Mouse (Mus musculus) spleen, postnatal 4 days (tissue): Measurements from ENCODE around the gene Trim44.

Experiments
- DNase-seq, 2 experiments: peaks; one replicate each; pipeline ENCODE4 v3.0.0; 2022; ENCODE audit warnings: low spot score in 2 of 2

The Trim44 gene

DNA sequence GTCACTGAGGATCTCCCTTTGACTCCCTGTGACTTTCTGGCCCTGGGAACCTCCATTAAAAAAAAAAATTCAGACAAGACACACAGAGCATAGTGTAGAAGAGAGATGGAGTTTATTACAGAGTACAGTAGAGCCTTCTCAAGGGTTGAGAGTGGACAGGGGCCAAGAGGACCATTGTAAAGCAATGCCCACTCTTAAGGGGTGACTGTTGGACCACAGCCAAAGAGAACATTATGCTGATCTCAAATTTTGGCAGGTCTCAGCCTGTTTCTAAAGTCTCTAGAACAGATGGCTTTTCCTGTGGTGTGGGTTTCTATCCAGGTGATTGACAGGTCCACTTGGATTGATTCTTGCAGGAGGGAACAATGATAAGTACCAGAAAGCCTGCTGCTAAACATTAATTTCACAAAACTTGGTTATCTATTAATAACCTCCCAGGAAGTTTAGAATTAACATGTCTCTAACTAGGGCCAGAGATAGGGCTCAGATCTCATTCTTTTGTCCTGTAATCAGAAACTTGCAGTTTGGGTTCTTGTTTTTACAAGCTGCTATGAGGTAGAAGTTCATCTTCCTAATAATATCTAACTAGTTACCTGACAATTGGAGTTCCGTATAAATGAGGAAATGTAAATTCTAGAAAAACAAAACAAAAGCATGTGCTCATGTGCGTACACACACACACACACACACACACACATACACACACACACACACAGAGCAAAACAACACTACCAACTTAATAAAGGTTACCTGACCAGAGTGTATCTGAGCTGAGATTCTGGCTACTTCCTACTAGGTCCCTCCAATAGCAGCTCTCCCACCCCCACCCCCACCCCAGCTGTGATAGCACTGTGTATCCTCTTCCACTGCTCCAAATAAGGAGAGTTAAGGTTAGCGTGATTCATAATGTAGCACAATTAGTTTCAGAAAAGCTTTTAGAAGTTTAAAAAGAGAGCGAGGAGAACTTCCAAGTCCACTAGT lies 1.0 kb downstream of the Trim44 start:
- DNase-seq = no peak

DNA sequence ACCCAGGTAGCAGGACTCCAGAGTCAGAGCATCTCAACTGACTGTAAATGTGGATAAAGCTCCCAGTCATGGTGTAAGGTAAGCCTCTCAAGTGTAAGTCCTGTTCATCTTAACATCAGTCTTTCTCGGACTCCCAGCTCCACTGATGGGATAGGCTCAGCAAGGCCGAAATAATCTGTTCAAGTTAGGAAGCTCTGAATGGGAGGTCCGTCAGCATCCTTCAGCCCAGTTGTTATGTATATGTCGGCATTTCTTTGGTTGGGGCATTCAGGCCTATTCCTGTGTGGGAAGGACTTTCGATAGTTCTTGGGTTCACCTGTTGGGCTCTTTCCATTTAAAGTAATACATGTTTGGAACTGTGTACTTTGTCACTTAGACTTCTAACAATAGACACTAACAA lies 3.6 kb downstream of the Trim44 start:
- DNase-seq = no peak

DNA sequence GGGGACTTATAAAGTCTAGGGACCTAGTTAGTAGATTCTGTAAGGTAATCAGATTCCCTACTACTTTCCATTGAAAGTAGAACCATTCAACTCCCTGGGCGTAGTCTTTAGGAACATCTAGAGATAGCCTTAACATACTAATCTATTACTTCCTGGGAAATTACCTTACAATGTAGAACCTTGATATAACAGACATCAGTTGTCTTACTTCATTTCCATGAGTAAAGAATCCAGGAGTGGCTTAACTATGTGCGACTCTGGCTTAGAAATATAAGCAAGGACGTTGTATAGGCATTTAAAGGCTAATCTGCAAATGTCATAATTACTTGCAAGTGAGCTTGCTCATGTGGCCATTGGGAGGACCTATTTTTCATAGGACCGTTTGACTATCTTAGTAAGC lies 4.3 kb downstream of the Trim44 start:
- no peak for DNase-seq

DNA sequence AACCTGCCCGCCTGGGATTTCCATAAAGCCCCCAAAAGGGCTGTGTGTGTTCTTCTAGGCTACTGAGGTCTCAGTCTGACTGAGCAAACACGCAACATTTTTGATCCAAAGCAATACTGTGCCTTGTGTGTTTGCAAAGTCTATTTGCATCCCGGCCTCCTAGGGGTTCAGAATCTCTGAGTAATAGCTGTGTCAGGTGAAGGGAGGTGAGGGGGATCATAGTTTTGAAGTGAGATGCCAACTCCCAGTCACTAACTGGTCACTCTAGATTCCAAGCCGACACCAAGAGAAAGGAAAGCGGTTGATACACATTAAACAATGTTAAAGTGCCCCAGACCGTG lies 6.3 kb downstream of the Trim44 start:
- no peak for DNase-seq

DNA sequence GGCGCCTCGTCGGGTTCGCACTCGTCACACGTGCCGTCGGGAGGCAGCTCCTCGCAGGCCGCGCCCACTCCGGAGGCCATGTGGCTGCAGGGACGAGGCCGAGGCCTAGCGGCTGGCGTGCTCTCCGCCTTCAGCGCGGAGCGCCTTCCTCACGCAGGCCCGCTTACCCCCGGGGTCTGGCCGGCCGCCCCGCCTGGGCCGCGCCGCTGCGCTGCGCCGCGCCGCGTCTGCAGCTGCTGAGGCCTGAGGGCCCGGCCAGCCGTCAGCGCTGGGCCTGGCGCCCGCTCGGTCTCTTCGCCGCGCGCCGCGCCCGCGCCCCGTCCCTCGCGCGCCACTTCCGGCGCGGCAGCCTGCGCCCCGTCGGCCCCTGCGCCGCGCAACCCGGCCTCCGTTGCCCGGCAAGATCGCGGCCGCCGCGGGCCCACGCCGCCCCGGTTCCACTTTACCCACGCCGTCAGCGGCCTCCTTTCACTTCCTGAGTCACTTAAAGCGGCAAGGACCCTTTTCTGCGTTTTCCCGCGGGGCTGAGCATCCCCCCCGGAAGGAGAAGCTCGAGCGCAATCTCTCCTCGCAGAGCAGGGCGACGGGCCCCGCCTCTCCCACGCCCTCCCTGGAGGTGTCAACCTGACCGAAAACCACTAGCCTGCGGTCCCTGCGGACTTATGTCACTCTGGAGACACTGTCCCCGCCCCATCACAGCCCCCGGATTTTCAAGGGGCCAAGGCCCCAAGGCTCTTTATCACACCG lies 6.8 kb downstream of the Trim44 start:
- DNase-seq = peak; percentile 83 to 88

DNA sequence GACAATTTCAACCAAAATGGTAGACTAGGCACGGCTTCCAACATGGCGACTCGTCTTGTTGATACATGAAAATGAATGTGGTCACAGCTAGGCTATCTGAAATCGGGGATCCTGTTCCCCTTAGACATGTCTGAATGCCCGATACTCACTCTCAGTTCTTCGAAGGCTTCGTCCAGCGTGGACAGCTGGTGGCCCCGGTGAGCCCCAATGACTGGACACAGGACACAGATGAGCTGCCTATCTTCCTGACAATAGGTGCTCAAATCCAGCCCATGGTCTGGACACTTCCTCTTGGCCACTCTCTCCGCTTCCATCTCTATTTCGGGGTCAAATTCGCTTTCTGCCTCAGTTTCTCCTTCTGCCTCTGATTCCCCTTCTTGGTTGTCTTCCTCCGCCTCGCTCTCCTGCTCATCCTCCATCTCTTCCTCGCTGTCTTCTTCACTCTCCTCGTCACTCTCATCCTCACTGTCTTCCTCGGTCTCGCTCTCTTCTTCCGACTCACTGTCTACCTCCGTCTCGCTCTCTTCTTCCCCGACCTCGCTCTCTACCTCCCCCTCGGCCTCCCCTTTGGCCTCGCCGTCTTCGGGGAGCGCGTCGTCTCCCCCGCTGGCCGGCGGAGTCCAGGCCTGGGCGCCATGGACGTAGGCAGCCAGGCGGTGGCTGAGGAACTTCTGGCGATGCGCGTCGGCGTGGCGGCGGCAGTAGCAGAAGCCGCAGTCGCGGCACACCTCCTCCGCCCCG lies 7.6 kb downstream of the Trim44 start:
- DNase-seq = peak; percentile 13 to 64

DNA sequence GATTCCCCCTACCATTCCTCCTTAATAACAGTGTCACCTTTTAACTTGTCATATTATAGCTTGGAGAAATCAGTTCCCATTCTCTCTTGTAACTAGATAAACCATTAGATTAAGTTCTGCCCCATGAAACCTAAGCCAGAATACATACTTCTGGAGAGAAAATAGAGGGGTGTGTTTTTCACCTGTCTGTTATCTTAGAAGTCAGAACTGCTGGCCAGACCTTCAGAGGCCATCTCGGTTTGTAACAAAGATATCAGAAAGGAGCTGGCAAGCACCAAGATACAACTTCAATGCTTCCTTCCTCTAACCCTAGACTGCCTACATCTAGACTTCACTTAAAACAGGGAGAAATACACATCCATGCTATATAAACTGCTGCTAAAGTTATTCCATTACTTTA lies 11.1 kb downstream of the Trim44 start:
- DNase-seq = no peak

DNA sequence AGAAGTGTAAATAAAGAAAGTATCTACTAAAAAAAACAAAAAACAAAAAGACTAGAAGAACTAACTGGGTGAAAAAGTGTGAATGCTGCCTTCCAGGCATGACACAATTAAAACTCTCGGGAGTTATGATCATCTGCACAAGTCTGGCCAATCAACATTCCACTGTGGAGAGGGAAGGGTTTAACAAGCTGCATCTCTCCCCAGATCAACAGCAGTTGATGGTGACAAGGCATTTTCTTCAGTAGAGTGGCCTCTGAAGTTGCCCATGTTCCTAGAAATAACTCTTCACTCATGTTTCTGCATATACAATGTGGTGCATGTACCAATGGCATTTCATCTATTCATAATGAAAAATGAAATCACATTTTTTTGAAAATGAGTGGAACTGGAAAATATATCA lies 14.2 kb downstream of the Trim44 start:
- DNase-seq = no peak

DNA sequence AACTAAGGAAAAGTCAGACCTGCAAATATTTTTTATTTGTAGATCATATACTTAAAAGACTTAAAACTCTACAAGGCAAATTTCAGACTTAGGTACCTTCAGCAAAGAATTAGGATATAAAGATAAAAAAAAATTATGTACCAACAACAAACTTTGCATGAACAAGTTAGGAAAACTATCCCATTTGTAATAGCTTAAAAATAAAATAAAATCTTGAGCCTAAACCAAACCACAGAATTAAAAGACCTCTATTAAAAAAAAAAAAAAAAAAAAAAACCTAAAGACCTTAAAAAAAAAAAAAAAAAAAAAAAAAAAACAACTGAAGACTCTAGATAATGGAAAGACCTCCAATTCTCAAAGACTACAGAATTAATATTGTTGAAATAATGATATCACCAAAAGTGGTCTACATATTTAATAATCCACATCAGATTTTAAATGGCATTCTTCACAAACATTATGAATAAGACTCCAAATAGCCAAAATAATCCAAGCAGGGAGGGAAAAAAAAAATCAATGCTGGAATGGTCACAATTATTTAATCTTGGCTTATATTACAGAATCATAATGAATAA lies 22.2 kb downstream of the Trim44 start:
- DNase-seq = no peak

DNA sequence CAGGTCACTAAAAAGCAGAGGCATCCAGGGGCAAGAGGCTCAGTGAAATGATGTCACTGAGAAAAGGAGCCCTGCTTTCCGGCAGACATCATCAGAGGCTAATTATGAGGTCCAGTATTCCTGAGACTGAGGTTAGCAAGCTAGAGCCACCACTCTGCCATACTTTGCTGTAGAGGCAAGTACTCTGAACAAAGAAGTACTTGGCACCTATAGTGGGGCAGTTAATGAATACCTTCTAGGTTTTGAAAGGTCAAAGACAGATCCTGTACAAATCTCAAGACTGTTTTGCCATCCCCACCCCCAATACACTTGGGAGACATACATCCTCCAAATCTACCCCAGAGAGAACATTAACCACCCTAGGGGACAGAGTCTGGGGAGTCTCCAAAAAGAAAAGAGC lies 23.1 kb downstream of the Trim44 start:
- no peak for DNase-seq

DNA sequence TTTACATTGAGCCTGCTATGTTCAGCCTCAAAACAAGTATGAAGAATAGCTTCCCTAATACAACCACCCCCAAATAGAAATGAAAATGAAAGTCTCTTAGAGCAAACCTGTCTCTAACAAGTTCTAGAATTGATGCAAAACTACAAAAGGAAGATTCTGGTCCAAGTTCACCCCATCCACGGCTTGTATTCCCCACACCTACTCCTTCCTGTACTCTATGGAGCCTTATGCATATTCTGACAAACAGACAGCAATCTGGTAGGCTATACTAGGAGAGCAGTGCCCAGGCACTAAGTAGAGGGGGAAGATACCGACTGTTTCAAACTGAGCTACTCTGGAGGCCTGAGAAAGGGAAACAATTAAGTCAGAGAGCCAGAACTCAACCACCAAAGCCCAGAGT lies 23.6 kb downstream of the Trim44 start:
- no peak for DNase-seq

DNA sequence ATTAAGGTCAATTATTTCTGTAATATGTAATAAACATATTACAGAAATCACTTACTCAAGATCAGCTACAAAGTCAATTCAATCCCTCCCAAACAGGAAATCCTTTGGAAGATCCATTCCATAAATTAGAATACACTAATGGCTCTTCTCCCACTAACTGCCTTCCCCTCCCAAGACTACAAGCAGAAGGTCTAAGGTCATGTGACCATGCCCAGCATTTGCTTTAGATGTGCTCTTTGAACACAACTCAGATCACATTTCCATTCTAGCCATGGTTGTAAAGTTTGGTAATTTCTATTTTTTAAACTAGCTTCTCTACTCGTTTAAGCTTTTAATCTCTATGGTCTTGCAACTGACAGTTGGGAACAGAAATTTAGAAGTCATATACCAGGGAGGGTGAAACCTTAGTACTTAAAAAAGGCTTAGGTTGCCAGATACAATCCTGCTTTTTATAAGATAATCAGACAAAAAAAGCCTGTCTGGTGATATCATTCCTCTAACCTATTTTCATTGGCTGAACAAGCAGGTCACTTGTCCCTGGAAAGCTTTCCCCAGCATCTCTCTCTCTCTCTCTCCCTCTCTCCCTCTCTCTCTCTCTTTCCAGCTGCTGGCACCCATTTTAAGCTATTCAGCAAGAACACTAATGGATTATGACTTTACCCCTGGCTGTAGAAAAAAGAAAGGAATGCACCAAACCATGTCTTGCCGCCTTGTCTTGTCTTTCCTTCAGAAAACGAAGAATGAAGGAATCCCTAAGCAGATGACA lies 24.4 kb downstream of the Trim44 start:
- no peak for DNase-seq

DNA sequence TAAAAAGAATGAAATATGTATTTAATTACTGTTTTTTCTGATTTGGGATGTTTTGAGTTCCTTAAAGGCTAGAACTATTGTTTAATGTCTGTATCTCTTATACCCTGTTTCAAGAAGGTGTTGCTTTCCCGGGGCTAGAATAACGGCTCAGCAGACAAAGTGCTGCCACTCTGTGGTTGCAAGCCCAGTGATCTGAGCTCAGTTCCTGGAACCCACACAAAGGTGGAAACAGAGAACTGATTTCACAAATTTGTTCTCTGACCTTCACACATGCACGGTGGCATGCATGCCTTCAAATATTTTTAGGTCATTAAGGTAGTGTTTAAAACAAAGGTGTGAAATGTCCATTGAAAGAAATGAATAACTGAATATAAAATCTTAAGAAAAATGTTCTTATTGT lies 25.1 kb downstream of the Trim44 start:
- no peak for DNase-seq

DNA sequence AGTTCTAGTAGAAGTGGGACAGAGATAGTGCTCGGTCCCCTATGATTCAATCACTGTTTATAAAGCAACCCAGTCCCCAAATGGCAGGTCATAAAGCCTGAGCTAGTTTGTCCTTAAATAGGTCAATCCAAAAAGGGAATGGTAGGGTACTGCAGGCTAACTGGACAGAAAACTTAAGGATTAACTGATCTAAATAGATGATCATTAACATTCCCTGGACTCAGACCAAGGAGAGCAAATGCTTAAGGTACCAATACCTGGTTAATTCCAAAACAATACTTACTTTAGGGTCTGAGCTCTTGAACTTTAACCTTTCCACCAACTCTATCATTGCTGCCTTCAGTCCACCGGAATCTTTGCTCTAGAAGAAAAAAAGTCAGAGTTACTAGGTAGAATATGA lies 27.0 kb downstream of the Trim44 start:
- no peak for DNase-seq

DNA sequence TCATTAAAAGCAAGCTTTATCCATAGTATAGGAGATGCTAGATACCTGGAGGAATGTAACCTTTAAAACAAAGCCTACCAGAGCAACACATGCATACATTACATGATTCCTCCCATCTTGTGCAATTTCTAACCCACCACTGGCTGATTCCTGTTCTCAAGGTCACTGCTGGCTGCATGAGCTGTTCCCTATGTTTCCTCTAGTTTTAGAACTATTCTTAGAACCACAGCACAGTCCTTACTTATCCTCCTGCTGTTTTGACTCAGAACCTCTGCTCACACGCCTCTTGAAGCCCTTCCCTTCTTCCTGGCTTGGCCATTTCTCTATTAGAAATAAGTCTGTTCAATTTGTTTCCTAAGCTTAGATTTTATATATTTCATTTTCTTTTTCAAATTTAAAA lies 28.7 kb downstream of the Trim44 start:
- DNase-seq = no peak

DNA sequence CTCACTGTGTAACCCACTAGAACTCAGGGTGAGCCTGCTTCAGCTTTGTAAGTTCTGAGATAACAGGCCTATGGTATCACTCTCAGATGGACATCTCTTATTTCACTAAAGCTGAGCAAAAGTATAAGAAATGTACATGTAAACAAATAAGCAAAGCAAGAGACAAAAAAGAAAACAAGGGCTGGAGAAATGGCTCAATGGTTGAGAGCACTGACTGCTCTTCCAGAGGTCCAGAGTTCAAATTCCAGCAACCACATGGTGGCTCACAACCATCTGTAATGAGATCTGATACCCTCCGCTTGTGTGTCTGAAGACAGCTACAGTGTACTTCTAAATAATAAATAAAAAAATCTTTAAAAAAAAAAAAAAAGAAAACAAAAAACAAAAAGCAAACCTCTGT lies 29.2 kb downstream of the Trim44 start:
- no peak for DNase-seq

DNA sequence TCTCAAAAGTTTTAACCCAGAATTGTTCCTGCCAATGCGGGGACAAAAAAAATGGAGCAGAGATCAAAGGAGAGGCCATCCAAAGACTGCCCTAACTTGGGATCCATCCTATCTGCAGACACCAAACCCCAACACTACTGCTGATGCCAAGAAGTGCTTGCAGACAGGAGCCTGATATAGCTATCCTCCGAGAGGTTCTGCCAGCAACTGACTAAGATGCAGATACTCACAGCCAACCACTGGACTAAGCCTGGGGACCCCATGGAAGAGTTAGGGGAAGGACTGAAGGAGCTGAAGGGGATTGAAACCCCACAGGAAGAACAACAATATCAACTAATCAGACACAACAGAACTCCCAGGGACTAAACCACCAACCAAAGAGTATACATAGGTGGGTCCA lies 30.3 kb downstream of the Trim44 start:
- DNase-seq = no peak

DNA sequence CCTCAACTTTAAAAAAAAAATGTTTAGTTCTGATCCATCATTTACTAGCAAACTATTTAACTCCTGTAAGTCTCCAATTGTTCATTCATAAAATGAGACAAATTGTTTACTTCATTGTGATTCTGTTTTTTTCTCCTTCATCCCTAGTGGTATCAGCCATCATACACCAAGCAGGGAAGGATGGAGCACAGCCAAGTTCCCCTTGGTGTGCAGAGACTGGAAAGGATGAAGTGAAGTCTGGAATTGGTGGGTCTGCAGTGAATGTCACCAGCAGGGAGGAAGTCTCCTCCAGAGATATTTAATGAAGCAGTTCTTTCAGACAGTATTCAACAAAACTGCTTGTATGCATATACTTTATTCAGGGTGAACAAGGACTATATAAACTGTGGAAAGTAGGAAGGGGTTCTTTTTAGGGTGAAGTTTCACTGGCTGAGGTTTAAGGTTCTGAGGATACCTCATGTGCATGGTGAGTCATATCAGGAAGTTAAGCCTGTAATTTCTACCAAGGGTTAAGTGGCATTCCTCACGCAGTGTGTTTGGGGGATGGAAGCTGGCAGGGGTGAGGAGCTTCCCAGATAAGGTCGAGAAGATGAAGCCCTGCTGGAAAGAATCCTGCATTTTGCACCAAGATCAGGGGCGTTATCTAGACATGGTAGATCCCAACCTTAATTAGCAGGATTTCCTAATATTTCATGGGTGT lies 34.1 kb downstream of the Trim44 start:
- no peak for DNase-seq

DNA sequence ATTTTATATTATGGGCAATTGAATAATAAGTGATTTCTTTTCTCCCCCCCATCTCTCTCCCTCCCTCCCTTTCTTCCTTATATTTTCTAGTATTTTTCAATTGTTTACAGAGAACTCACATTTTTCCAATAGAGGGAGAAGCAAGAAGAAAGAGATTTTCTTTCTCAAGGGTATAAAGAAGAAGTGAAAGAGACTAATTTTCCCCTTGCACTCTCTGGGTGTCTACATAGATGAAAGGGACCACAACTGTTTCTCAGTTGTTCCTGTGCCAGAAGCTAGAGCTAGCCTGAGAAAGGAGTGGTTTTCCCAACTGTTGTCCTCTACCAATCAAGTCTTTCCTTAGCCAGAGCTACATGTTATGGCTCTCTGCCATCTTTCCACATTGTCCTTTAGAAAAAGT lies 34.9 kb downstream of the Trim44 start:
- no peak for DNase-seq

DNA sequence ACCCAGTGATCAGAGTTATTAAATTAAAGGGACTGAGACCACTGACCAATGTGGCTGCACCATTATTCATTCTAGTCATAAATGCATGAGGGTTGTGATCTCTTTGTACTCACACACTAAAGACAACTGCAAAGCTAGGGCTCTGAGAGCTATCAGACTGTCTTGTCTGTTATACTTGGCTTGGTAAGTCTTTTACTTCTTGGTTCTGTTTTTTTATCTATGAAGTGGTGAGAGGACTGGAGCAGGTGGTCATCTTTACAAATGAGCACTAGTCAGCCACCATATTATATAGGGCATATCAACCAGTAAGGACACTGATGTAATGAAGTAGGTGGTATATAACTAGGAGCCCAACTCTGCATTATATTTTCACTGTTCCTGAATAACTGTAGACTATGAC lies 36.3 kb downstream of the Trim44 start:
- DNase-seq = no peak
